Mouse (Mus musculus) 3T3-L1 (cell line): ENCODE measurements around the gene Nxpe3.
A peak's percentile ranks its signal among the peaks of the same experiment; 100 is the strongest.

Experiments
- DNase-seq: peaks from one replicate; pipeline ENCODE4 v3.0.0-alpha.2; 2015; ENCODE audit warnings: low read depth, low spot score

Nxpe3 gene

GRCm38 (mm10) chr16:55894893-55895650 lies at the start of gene Nxpe3:
TSS of gene Nxpe3 (minus strand) at chr16:55895285.
- DNase-seq, result peak; percentile 94

DNA sequence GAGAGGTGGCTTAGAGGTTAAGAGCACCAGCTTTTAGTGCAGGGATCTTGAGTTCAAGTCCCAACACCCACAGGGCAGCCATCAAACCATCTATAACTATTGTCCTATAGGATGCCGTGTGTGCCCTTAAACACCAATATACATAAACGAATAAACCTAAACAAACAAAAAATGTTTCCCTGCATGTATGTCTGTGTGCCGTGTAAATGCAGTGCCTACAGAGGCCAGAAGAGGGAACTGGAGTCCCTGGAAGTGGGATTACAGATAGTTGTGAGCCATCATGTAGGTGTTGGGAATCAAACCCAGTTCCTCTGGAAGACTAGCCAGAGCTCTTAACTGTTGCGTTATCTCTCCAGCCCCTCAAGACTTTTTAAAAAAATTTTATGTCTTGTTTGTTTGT lies 45.7 kb upstream of the Nxpe3 start:
- DNase-seq, result no peak

GRCm38 (mm10) chr16:55939703-55940102 lies 44.6 kb upstream of the Nxpe3 start:
- DNase-seq, result no peak

- no peak for DNase-seq
Observed at GRCm38 (mm10) chr16:55938761-55939160, 43.7 kb upstream of the Nxpe3 start.

DNA sequence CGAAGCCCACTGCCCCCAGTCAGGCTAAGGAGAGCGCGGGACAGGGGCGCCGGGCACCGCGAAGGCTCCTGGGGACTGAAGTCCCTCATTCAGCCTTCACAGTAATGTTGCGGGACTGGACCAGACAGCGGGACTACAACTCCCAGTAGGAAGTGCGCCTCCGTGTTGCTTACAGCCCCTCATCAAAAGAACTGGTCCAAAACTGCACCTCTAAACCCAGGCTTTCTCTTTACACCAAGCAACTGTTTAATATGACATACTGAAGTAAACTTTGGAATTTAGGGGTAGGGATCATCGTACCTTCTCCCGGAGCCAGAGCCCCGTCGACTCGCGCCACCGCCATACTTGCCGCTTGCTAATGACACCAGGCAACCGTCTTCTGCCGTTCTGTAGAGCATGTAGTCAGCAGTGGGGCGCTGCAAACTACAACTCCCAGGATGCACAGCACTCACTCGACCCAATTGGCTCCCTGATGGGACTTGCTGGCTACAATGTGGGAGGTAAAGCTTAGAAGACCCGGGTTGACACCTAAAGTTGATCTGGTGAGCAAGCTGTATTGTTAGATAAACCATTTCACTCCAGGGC lies 39.5 kb upstream of the Nxpe3 start, which contains the start of gene Cep97:
Gene Cep97, minus strand, starts transcription at position 403 of the 585 bp plus-strand sequence.
- peak; percentile 98 for DNase-seq

DNA sequence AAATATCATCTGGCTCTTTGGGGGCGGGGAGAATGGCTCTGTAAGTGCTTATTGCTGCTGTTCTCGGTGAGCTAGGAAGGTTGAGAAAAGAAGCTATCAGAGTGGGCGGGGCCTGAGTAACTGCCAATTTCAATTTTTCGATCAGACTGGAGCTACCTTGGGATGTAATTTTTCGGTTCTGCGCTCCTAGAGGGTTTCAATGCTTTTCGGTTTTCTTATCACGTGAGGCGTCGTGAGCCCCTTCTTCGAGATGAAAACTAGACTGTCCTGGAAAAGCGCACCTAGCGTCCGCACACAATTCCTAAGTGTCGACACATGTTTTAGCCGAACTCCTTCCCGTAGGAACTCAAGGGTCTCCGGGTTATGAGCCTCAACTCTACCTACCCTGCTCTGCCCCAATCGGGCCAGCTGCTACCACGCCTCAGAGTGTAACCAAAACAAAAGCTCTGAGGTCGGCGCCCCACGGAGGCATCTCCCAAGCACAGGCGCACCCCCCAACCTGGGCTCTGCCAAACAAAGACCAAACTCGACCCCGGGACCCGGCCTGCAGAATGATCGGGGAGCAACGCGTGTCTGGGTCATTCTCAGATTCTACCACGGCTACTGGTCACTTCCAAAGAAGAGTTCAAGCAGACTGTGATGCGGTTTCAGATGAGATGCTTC lies 38.7 kb upstream of the Nxpe3 start:
- DNase-seq, result peak; percentile 48

DNA sequence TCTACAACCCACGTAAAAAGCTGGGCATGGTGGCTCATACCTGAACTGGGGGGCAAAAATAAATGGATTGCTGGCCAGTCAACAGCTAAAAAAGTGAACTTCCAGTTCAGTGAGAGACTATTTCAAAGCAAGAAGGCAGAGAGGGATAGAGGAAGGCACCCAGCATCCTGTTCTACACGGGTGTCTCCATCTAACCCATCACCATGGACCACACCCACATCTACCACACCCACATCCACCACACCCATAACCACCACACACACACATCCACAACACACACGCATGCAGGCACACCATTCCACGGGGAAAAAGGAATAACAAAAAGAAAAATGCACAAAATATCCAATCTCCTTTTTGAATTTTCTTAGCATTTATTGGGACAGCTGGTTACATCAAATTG lies 28.9 kb upstream of the Nxpe3 start:
- DNase-seq, result no peak

GRCm38 (mm10) chr16:55922079-55922478 lies 27.0 kb upstream of the Nxpe3 start:
- no peak for DNase-seq

GRCm38 (mm10) chr16:55914716-55915115 lies 19.6 kb upstream of the Nxpe3 start:
- no peak for DNase-seq

- DNase-seq, result no peak
Observed at GRCm38 (mm10) chr16:55910208-55910793, 15.2 kb upstream of the Nxpe3 start.

- DNase-seq, result no peak
Observed at GRCm38 (mm10) chr16:55906928-55907679, 12.0 kb upstream of the Nxpe3 start.

DNA sequence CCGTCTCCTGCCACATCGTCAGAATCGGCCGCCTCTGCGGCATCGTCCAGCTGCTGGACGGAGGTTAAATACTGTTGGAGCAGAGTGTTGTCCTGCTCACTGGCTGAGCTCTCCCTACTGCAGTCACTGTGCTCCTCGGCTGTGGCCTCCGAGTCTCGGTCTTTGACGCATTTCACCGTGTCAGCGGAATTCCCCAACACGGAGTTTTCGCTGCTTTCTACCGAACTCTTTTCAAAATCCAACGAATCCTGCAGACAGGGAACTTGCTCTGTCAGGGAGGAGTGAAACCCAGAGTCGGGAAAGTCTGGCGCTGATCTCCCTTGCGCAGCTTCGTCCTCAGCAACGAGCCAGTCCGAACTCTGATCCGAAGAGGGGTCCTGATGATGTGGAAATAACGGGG lies 10.3 kb upstream of the Nxpe3 start:
- DNase-seq, result no peak

DNA sequence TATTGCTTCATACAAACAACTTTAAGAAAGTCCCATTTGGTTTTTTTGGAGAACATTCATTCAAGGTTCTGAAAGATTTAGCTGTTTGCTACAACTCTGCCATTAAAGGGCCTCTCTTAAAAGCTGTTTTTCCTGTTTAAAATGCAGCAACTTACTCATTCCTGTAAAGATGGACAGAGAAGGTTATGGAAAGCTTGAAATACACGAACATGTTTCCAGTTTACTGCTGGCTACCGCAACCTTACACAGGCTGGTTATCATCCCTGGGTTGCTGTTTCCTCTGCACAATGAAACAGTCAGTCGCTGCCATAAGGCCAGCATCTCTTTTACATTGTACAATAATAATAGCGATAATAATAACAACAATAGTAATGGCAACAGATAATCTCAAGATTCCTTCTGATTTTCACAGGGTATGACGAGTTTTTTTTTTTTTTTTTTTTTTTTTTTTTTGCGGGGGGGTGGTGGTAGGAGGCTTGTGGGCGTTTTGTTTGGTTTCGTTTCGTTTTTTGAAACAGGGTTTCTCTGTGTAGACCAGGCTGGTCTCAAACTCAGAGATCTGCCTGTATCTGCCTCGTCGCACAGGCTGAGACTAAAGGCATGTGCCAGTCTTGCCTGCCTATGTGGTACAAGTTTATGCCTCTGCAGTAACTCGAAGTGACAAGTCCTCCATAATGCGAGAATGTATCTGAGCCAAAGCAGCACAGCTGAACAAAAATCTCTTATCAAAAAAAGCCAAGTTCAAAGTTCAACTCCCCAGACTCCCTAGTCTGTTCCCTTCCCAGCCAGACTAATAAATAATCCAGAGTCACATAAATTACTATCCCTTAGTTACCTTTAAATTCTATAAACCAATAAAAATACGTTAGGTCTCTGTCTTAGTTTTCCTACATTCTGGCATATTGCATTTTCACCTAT lies 7.0 kb upstream of the Nxpe3 start:
- DNase-seq, result no peak

DNA sequence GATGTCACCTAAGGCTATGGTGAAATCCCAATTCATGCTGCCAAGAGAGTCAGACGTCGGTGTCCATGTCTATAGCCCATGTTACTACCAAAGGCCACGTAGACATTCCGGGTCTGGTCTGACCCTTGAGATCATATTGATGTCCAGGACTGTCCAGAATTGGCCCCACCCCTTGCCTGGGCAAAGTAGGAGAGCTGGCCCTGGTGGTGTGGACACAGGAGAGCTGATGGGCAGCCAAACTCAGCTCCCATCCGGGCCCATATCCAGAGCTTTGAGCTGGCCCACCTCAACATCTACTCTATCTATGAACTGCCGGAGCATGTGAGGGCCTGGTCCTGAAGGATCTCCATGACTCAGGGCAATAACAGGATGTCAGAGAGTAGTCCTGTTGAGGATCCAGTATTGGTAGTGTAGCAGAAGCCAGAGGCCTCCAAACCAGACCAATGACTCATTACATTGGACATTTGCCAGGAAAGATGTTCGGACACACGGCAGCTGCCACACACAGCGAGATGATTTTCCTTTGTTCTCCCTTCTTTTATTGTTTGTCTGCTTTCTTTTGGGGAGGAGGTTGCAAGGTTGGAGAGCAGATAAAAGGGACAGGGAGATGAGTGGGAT lies 3.4 kb upstream of the Nxpe3 start:
- DNase-seq, result peak; percentile 84

- peak; percentile 82 for DNase-seq
Observed at GRCm38 (mm10) chr16:55895651-55896095, 588 bp upstream of the Nxpe3 start.

- DNase-seq, result peak; percentile 58
Observed at GRCm38 (mm10) chr16:55894536-55894892, 571 bp downstream of the Nxpe3 start.

DNA sequence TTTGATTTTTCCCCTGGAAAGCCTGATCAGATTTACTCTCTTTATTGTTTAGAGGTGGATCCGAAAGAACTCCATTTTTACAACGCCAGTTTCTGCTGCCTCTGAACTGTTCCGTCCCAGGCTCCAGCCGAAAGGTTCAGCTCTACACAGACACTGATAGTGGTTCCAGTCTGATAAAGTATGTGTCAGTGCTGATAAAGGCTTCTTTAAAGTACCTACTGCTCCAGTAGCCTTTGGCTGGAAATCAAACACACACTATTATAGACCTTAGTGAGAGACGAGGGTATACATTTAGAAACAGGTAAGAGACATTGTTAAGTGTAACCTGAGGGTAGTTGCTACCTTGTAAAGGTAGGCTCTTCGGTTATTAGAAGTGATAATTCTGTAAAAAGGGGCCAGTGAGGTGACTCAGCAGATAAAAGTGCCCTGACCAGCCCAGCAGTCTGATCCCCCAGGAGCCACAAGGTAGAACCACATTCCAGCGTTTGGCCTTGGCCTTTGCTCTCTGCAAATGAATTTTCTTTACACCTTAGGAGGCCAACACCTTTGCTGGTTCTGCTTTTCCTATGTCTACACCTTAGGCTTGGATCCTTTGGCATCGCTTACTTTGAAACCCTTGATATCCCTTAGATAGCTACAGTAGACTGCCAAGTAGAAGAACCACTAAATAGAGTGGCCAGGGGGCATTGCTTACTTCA lies 1.5 kb downstream of the Nxpe3 start:
- DNase-seq, result no peak

GRCm38 (mm10) chr16:55892484-55892883 lies 2.6 kb downstream of the Nxpe3 start:
- DNase-seq, result no peak

- DNase-seq, result no peak
Observed at GRCm38 (mm10) chr16:55891346-55891745, 3.7 kb downstream of the Nxpe3 start.
